Mouse (Mus musculus) liver, embryonic 16.5 days (tissue): Measurements from ENCODE around the gene Rtkn. TPM values are rescaled to one million over a fixed set of nuclear protein-coding genes. Genes with fewer than 3 reads are reported as not detected.

Source experiments
- ATAC-seq: fragments of 200-750 bp; cut with Nextera tagmentation; 2 replicates; pipeline ENCODE4 v1.8.0; 2017; ENCODE audit warnings: low read depth, mild to moderate bottlenecking, moderate number of reproducible peaks, moderate library complexity
- H3K27ac ChIP-seq: fragments of 300-500 bp; sonication (generic); 2 replicates; pipeline ENCODE4 v1.5.1; 2014; ENCODE audit warnings: mild to moderate bottlenecking, low read length
- H3K27me3 ChIP-seq: fragments of 300-500 bp; sonication (generic); 2 replicates; pipeline ENCODE4 v1.6.1; 2014; ENCODE audit warnings: low read depth, low read length, mixed read lengths; ENCODE audit not compliant: control insufficient read depth, insufficient read depth
- H3K36me3 ChIP-seq: fragments of 300-500 bp; sonication (generic); 2 replicates; pipeline ENCODE4 v1.6.1; 2014; ENCODE audit warnings: mild to moderate bottlenecking; ENCODE audit not compliant: control insufficient read depth, insufficient read depth
- H3K4me1 ChIP-seq: fragments of 300-500 bp; sonication (generic); 2 replicates; pipeline ENCODE4 v1.6.1; 2014; ENCODE audit warnings: low read depth, low read length, mixed read lengths; ENCODE audit not compliant: control insufficient read depth
- H3K4me2 ChIP-seq: fragments of 300-500 bp; sonication (generic); 2 replicates; pipeline ENCODE4 v1.6.1; 2014; ENCODE audit warnings: low read depth, low read length, mixed read lengths
- H3K4me3 ChIP-seq: fragments of 300-500 bp; sonication (generic); 2 replicates; pipeline ENCODE4 v1.5.1; 2014; ENCODE audit warnings: low read depth, mild to moderate bottlenecking, low read length
- H3K9ac ChIP-seq: fragments of 300-500 bp; sonication (generic); 2 replicates; pipeline ENCODE4 v1.6.1; 2014; ENCODE audit warnings: low read depth, low read length
- H3K9me3 ChIP-seq: fragments of 300-500 bp; sonication (generic); replicated peaks from 2 replicates; pipeline ENCODE4 v1.6.1; 2016; ENCODE audit warnings: low read length; ENCODE audit not compliant: control insufficient read depth
- WGBS: fragments of 180-500 bp; shearing (Covaris S2); extraction: QIAGEN DNeasy Blood & Tissue Kit; methylation state at CpG from one replicate; pipeline ENCODE4 v1.1.7; 2014; ENCODE audit not compliant: insufficient replicate concordance; 5-methylcytosine and 5-hydroxymethylcytosine counted together
- polyA plus RNA-seq: library from polyadenylated mRNA; unstranded; fragments of >200 nt; fragmentation: Nextera tagmentation; extraction: Ambion mirVana; gene quantifications from 2 replicates; pipeline ENCODE4 v1.2.1, GENCODE M21; 2015

Rtkn gene
- polyA plus RNA-seq: 16.1 and 16.4 TPM in 2 replicates

GRCm38 (mm10) chr6:83134951-83135513 is at the start of gene Rtkn:
Gene Rtkn, plus strand, starts transcription at chr6:83135463.
- WGBS: 56% methylated on average over 7 of the region's 7 CpGs
- Histone ChIP-seq H3K9ac (peak within 1 kb of the TSS; percentile 43), H3K27me3 (peaks cover 29% of the 10 kb centered on the region), H3K9me3 (no peaks in the 10 kb centered on the region), H3K27ac (0 out of 2 replicates have a peak within 1 kb of the TSS, but pooled peaks have one; percentile 18), H3K4me2 (peak within 1 kb of the TSS; percentile 47), H3K4me3 (peak within 1 kb of the TSS; percentile 58), H3K36me3 (no peaks in the 10 kb centered on the region), H3K4me1 (peaks cover 30% of the 10 kb centered on the region)
- no peak for ATAC-seq

GRCm38 (mm10) chr6:83086121-83087035 is 48.9 kb upstream of the Rtkn start, which contains the start of gene Lbx2:
Gene Lbx2, plus strand, starts transcription at chr6:83086367.
- no peak for ATAC-seq
- H3K4me1 ChIP-seq: no peaks in the 10 kb centered on the region; the same call in 1 of the 2 replicates
- H3K36me3 ChIP-seq: peaks cover 2% of the 10 kb centered on the region; the same call in 1 of the 2 replicates
- peaks cover 79% of the 10 kb centered on the region for H3K27me3 ChIP-seq
- H3K9me3 ChIP-seq: no peaks in the 10 kb centered on the region
- H3K9ac ChIP-seq: no peak within 1 kb of the TSS
- no peak within 1 kb of the TSS for H3K27ac ChIP-seq
- H3K4me2 ChIP-seq: peak within 1 kb of the TSS; percentile 28
- 0 out of 2 replicates have a peak within 1 kb of the TSS, but pooled peaks have one; percentile 10 for H3K4me3 ChIP-seq
- 4% methylated on average over 42 of the region's 42 CpGs for WGBS

- H3K4me2 ChIP-seq: peak overlapping the region; percentile 28
- H3K9me3 ChIP-seq: no peaks in the 10 kb centered on the region
- ATAC-seq: no peak
- peak overlapping the region; percentile 10 for H3K4me3 ChIP-seq
- H3K9ac ChIP-seq: no peak overlapping the region
- no peak overlapping the region for H3K27ac ChIP-seq
- no peaks in the 10 kb centered on the region; the same call in 1 of the 2 replicates for H3K4me1 ChIP-seq
- no peaks in the 10 kb centered on the region for H3K36me3 ChIP-seq
- 3% methylated on average over 47 of the region's 47 CpGs for WGBS
- peaks cover 79% of the 10 kb centered on the region for H3K27me3 ChIP-seq
These were observed 47.9 kb upstream of the Rtkn start for GRCm38 (mm10) chr6:83087205-83087925.

- 0 out of 2 replicates have a peak overlapping the region, but pooled peaks have one; percentile 28 for H3K4me2 ChIP-seq
- peak overlapping the region; percentile 10; the same call in 1 of the 2 replicates for H3K4me3 ChIP-seq
- WGBS: 20% methylated on average over 9 of the region's 9 CpGs
- H3K27ac ChIP-seq: no peak overlapping the region
- peaks cover 80% of the 10 kb centered on the region for H3K27me3 ChIP-seq
- no peaks in the 10 kb centered on the region for H3K36me3 ChIP-seq
- no peaks in the 10 kb centered on the region; the same call in 1 of the 2 replicates for H3K4me1 ChIP-seq
- ATAC-seq: no peak
- no peaks in the 10 kb centered on the region for H3K9me3 ChIP-seq
- no peak overlapping the region for H3K9ac ChIP-seq
These were observed 47.4 kb upstream of the Rtkn start for GRCm38 (mm10) chr6:83087926-83088260.

- peaks cover 33% of the 10 kb centered on the region for H3K27me3 ChIP-seq
- no peak overlapping the region for H3K9ac ChIP-seq
- H3K4me2 ChIP-seq: no peak overlapping the region
- WGBS: 20% methylated on average over 6 of the region's 6 CpGs
- no peak overlapping the region for H3K4me3 ChIP-seq
- H3K27ac ChIP-seq: no peak overlapping the region
- no peaks in the 10 kb centered on the region for H3K4me1 ChIP-seq
- 0 out of 2 replicates have a peak, but pooled peaks have one; percentile 37 for ATAC-seq
- no peaks in the 10 kb centered on the region for H3K36me3 ChIP-seq
- 0 out of 2 replicates have a peak, but pooled peaks cover 2% of the 10 kb centered on the region for H3K9me3 ChIP-seq
These were observed 42.7 kb upstream of the Rtkn start for GRCm38 (mm10) chr6:83092416-83093127.

GRCm38 (mm10) chr6:83095968-83096367 is 39.3 kb upstream of the Rtkn start:
- no peak overlapping the region for H3K9ac ChIP-seq
- H3K4me2 ChIP-seq: no peak overlapping the region
- H3K4me1 ChIP-seq: peaks cover 6% of the 10 kb centered on the region
- no peaks in the 10 kb centered on the region for H3K36me3 ChIP-seq
- no peak overlapping the region for H3K27ac ChIP-seq
- peaks cover 3% of the 10 kb centered on the region; the same call in 1 of the 2 replicates for H3K27me3 ChIP-seq
- ATAC-seq: no peak
- WGBS: 45% methylated on average over 6 of the region's 6 CpGs
- 0 out of 2 replicates have a peak, but pooled peaks cover 2% of the 10 kb centered on the region for H3K9me3 ChIP-seq
- H3K4me3 ChIP-seq: no peak overlapping the region

GRCm38 (mm10) chr6:83098411-83098810 is 36.9 kb upstream of the Rtkn start:
- H3K4me3 ChIP-seq: no peak overlapping the region
- no peaks in the 10 kb centered on the region; the same call in 1 of the 2 replicates for H3K27me3 ChIP-seq
- no peak overlapping the region for H3K4me2 ChIP-seq
- H3K27ac ChIP-seq: no peak overlapping the region
- no peaks in the 10 kb centered on the region for H3K36me3 ChIP-seq
- ATAC-seq: no peak
- H3K9ac ChIP-seq: no peak overlapping the region
- 0 out of 2 replicates have a peak, but pooled peaks cover 2% of the 10 kb centered on the region for H3K9me3 ChIP-seq
- WGBS: 54% methylated on average over 2 of the region's 2 CpGs
- H3K4me1 ChIP-seq: peaks cover 24% of the 10 kb centered on the region

GRCm38 (mm10) chr6:83101316-83101687 is 34.0 kb upstream of the Rtkn start, which contains the start of the genes Ccdc142 and Gm42688:
Gene Ccdc142, plus strand, starts transcription at chr6:83101601.
Gene Gm42688, plus strand, starts transcription at chr6:83101617.
- H3K27me3 ChIP-seq: no peaks in the 10 kb centered on the region; the same call in 1 of the 2 replicates

More at GRCm38 (mm10) chr6:83101316-83101687, 34.0 kb upstream of the Rtkn start, which contains the start of the genes Ccdc142 and Gm42688:
- H3K9ac ChIP-seq: peak within 1 kb of the TSS; percentile 90
- H3K4me3 ChIP-seq: peak within 1 kb of the TSS; percentile 86
- peak within 1 kb of the TSS; percentile 100 for H3K4me2 ChIP-seq
- peak; percentile 83 for ATAC-seq
- peak within 1 kb of the TSS; percentile 85 for H3K27ac ChIP-seq
- H3K9me3 ChIP-seq: no peaks in the 10 kb centered on the region
- under 1% methylated on average over 25 of the region's 25 CpGs for WGBS
- H3K4me1 ChIP-seq: peaks cover 24% of the 10 kb centered on the region
- no peaks in the 10 kb centered on the region for H3K36me3 ChIP-seq
